Mouse (Mus musculus): ENCODE data around the gene Uba3.

Uba3 gene

DNA sequence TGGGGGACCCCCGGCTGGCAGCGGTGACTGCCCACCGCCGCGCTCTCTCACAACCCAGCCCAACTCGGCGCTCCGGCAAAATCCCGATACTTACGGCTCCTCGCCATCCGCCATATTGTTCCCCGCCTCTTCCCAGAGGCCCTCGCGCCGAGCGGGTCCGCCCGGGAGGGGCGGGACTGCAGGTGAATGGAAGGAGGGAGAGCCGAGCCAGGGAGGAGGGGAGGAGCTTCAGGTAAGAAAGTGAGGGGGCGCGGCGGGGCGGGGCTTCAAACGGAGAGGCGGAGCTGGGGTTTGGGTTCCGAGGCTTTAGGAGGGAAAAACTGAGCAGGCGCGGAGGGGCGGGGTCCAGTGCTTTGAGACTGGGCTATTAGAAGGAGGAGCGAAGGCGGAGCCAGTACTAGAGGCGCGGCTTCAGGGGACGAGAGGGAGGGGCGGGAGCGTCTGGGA is at the start of gene Uba3:
TSS of gene Uba3 (minus strand) at position 209 of the 447 bp plus-strand sequence.
- peak; percentile 100 for DNase-seq

DNA sequence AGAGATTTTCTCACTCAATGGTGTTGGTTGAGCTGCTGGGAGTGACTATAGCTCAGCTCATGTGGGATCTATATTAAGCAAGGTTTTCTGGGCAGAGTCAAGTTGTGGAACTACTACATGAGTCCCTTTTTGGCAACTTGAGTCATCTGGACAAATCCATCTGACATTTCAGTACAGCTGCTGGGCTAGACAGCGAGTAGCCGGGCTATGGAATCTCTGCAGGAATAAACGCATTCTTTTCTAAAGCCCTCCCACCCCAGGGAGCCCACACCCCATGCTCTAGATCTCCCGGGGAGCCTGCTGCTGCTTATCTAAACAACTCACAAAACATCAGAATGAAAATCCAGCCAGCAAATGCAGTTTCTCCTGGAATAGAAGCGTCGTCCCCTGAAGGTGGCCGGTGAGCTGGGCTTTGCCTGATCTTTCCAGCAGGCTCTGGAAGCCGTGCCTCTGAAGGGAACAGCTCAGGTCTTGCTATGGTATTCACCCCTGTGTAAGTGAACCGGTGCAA is 47.3 kb upstream of the Uba3 start, which contains the start of gene Lmod3:
TSS of gene Lmod3 (minus strand) at position 49 of the 511 bp plus-strand sequence.
- no peak for DNase-seq

DNA sequence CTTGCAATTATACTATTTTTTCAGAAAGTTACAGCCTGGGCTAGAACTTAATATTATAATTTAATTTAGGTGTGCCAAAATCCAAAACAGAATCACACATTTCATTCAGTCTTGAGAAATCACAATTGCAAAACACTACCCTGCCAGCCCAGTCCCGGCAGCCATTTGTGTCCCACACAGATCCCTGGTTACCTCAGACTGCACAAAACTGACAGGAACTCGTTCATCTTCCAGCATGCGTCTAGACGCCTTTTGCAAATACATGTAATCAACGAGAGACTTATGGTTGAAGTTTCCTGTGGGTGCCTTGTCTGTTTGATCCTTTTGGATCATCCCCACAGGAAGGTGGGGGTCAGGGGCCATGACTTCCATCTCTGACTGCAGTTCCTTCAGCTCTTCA is 46.6 kb upstream of the Uba3 start:
- no peak for DNase-seq

DNA sequence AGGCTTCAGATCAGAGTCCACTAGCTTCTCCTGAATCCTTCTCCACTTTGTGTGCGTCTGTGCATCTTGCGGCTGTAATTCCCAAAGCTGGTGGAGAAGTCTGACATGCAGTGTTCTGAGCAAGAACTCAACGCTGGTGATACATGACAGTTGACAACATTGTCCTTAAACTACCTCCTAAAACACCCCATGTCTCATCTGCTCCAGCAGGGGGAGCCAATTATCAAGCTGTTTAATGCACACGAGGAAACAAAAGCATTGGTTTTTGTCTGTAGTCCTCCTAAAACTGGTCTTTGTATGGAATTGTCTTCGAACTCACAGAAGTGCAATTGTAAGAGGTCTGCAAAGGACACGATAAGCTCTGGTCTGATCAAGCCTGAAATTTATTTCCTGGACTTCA is 45.5 kb upstream of the Uba3 start:
- DNase-seq, result peak in 1 of 2 experiments; percentile 51

DNA sequence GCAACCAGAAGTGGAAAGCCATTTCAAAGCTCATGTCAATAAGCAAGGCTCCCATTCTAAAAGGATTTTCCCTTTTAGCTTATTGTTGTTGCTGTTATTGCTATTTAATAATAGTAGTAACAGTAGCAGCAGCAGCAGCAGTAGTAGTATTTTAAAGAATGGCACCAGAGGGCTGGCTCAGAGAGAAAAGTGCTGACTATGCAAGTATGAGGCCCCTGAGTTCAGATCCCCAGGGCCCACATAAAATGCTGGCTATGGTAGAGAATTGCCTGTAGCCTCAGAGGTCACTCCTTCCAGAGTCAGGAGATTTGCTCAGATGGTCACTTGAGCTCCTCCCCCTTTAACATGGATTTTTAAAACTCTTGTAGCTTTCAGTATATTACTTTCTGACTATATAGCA is 39.8 kb upstream of the Uba3 start:
- DNase-seq, result no peak

DNA sequence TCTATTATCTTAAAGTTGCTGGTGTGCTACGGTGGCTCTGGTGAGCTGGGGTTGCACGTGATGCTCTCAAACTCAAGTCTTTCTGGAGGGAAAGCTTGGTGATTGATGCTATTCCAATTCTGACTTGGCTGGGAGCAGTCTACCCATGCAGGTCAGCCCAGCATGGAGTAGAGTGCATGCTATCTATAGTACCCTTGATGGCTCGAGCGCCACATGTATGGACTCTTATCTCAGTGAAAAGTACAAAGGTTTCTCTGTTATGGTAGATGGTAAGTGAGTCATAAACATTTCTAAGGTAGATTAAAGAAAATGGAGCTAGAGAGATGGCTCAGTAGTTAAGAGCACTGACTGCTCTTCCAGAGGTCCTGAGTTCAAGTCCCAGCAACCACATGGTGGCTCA is 37.1 kb upstream of the Uba3 start:
- no peak for DNase-seq

DNA sequence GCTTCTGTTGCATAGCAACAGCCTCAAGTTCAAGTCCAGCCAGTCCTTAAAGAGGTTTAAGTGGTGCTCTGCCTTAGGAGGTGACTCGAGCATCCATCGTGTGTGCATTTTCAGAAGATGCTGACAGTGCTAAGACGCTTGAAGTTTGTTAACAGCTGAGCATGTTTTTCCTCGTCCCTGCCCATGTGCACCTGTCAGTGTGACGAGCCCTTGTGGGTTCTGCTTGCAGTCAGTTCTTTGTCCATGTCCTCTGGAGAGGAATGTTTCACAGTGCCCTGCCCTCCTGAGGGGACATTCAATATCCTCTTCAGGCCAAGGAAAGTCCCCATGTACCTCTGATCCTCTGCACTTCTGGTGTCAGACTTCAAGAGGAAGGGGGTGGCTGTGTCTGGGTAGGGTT is 34.6 kb upstream of the Uba3 start:
- DNase-seq, result no peak

DNA sequence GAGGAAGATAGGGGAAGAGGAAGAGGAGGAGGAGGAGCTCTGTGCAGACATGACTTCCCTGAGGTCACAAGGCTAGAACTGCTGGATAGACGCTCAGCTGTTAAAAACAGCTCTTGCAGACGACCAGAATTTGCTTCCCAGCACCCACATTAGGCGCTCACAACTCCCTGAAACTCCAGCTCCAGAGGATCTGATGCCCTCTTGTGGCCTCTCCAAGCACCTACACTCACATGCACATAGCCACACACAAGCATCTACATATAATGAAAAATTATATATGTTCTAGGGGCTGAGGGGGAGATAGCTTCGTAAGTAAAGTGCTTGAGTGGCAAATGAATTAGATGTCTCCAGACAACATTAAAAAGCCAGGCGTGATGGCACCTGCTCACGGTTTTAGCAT is 33.9 kb upstream of the Uba3 start:
- no peak for DNase-seq

DNA sequence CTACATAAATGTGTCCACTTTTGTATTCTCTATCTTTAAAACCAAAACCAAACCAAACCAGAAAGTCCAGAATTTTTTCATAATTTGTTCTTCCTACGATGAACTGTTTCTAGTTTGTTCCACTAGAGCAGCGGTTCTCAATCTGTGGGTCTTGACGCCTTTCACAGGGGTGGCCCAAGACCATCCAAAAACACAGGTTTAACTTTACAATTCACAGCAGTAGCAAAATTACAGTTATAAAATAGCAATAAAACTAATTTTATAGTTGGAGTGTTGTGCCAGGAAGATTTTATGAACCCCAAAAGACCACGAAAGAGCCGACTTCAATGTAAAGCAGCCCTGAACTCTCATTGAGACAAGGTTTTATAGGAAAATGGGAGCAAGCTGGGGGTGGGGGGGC is 30.6 kb upstream of the Uba3 start:
- no peak for DNase-seq

DNA sequence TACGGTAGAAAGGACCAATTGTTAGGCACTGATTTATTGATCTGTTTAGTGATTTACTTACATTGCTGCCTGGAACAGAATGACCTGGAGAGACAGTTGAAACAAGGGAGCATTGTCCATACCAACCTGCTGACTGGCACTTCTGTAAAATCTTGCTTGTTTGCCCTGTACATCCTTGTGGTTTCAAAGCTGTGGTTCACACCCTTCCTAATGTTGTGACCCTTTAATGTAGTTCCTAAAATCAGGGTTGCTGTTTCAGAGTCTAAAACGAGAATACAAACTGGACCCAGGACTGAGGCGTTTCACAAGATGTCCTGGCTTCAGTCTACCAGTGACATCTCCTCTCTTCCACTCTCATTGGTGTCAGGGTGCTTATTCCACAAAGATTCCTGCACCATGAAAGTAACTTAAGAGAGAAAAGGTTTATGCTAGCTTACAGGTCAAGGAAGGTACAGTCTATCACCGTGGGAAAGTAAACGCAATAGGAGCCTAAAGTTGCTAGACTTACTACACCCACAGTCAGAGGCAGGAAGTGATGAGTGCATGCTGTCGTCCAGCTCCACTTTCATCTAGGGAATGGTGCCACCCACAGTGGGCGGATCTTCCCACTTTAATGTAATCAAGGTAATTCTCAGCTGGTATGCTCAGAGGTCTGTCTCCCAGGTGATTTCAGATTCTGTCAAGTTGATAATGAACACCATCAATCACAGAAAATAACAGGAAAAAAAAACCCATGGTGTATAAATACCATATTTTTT is 29.6 kb upstream of the Uba3 start:
- no peak for DNase-seq

DNA sequence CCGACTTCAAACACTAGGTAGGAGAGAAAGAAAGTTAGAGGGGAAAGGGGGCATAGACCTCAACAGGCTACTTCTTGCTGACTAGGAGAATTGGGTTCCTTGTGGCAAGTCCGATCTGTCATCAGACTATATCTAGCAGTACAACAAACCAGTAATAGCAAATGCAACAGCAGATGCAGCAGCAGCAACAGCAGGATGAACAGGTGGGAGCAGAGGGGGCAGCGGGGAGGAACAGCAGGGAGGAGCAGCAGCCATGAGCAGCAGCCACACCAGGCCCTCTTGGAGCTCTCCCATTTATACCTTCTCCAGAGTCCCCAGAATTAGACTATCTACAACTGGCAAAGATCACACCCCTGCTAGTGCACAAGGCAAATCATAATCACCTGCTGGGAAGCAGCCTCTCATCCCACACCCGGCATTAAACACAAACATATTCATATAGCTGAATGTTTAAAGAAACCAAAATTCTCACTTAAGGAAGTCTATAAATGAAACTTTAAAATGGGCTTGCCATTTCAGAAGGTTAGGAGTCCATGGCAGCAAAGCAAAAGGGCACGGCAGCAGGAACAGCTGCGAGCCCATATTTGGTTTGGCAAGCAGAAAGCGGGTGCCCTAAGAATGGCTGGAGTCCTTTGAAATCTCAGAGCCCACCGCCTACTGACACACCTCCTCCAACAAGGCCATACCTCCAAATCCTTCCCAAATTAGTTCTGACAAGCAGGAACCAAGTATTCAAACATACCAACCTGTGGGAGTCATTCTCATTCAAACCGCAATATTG is 21.8 kb upstream of the Uba3 start:
- DNase-seq, result no peak

DNA sequence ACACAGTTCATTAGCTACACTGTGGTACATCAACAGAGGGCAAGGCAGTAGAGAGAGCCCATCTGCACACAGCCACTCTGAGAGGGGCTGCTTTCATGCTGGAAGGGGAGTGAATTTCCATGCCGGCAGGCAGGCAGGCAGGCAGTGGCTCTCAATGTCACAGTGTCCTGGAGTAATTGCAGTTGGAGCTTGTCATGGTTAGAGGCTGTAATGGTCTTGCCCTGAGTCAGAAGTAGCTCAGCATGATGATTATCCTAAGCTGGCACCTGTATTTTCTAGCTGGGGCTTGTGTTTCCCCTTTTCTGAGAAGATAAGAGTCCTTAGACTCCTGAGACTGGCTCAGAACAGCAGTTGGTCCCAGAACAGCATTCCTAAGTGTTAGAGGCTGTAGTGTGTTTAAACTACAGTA is 20.6 kb upstream of the Uba3 start:
- no peak for DNase-seq

DNA sequence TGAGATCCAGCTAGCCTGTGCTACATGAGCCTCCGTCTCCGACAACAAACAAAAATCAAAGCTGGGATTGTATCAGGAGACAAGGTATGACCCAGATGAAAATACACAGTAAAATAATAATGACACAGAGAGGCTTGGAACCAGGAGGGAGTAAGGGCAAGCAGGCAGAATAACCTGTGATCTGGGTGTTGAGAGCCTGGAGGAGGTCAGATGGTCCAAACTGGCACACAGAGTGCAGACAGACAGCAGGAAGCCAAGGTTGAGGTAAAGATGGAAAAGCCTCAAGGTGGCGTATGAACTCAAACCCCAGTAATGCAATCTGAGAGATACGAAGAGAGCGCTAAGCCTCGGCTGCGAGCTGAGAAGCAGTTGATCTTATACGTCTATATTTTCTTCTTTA is 19.1 kb upstream of the Uba3 start:
- no peak for DNase-seq

DNA sequence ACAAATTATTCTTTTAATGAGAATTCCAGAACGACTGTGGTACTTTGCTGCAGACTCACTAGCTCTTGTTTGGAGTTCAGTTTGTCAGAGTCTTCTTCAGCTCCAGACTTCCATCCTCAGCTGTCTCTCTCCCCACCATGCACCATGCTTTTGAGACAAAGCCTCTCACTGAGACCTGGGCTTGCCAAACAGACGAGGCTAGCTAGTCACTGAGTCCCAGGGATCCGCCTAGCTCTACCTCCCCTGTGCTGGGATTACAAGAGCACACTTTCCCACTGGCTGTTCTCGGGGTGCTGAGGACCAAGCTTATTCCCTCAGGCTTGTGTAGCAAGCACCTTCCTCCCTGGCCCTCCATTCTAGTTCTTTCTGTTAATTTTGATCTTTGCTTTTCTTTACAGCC is 18.1 kb upstream of the Uba3 start:
- DNase-seq, result no peak

DNA sequence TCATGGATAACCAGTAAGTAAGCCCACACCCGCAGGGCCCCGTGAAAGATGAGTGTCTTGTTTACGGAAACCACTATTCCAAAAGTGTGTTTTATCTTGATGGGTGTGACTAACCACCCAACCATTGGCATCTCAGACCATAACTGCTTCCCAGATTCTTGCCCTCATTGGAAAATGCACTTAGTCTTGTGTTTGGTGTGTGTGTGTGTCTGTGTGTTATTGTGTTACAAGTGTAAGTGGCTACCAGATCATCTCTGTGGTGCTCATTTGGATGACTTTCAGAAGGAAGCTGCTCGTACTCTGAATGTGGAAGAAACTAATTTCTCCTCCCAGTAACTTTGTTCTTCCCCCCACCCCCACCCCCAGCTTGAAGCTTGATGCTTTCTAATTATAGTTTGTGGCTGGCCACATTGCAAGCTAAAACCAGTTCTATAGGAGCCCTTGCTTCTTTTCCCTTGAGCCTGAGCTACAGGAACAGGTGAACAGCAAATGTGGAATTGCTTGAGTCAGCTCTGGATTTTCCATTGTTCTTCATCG is 17.6 kb upstream of the Uba3 start:
- DNase-seq, result no peak

DNA sequence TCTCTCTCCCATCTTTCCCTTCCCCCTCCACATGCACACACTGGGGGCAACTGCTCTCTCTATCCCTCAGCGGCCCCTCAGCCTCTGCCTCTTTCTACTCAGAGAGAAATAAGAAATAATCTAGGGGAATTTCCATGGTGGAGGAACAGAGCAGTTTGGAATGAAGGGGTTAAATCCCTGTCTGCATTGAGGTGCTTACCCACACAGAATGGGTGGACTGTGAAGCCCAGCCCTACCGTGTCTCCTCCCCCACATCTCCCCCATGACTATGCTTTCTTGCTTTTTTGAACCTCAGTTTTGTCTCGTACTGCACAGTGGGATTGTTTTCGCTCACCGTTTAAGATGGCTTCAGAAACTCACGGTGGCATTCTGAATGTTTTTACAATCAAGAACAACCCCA is 16.9 kb upstream of the Uba3 start:
- DNase-seq, result no peak

DNA sequence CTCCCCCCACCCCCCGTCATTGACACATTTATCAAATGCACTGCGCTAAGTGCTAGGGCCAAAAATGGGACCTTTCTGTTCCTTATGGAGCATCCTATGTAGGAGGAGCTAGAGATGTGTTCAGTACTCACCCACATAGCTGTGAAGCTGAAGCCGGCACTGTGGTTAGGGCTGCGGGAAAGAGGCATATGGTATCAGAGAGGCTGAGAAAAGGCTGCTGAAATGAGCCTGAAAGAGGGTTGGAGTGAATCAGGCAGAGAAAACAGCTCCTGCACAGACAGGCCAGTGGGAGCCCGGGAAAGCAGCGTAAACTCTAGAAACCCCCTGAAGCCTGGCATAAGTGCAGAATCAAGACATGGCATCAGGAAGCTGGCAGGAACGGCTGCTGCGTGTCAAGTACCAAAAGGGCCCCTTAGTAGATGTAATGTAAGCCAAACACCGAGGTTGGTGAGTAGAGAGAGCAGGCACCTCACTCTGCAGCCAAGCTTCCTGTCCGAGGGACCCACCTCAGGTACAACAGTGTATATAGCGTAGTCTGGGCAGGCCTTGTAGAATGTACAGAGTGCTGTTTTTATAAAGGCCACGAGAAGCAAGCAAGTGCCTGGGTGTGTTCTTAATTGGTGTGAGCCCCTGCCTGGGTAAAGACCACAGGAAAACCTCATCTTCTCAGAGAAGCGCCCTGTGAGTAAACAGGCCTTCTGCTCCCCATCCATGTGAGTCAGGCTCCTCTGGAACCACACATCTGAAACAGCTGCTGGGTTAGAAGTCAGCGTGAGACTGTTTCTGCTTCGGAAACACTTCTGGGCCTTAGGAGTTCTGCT is 16.0 kb upstream of the Uba3 start:
- no peak for DNase-seq

DNA sequence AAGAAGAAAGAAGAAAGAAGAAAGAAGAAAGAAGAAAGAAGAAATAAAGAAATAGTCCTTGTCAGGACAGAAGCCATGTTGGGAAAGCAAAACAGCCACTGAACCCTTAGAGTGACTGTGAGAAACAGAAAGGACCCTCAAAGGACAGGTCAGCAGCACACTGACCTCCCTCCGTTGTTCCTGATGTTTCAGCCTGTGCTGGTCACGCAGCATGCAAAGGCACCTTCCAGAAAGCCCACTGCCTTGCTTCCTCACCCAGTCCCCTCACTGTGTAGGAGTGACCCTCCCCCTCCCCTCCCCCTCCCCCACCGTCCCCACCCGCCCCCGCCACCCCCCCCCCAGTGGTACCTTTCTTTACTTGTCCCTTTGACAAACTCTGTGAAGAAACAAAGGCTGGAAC is 15.2 kb upstream of the Uba3 start:
- no peak for DNase-seq

DNA sequence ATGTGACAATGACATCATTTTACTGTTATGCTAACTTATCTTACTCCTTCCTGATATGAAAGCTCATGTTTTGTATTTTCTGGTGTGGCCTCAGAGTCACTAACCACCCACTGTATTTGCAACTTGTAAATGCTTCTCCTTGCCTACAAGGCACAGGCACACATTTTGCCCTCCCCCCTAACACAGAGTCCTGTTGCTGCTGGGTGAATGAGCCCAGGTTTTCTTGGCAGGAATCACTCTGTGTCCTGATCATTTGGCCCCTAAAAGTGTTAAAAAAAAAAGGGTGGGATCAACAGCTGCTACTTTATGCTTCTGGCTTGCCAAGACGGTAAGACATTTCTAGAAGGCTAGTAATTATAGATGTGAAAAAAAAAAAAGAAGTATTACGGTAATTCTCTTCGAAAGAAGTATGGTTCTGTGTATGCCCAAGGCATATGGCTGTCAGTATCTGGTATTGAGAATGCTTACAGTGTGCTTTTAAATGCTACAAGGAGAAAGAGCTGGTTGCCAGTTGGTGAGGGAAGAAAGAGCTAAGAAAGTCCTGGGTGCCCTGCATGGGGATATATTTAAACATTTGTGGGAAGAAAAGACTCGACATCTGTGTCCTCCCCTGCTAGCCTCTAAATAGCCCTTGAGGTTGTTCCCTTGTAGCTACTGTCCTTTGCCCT is 10.8 kb upstream of the Uba3 start:
- DNase-seq, result no peak

DNA sequence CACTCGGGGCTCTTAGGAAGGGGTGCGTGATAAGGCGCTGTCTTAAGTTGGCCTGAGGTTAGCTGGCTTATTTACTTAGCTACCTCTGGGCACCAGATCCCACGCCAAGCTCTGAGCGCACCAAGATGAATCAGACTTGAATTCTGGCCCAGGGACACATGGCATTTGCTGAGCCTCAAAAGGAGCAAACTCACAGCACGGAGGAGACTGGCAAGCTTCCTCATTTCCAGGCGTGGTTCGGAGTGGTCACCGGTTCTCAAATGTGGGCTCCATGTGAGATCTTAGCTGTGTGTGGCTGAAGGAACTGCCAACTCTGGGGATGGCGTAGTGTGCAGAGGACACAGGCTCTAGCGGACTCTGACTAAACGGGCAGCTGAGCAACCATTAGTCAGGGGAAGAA is 6.5 kb upstream of the Uba3 start:
- DNase-seq, result peak in 1 of 2 experiments; percentile 36

DNA sequence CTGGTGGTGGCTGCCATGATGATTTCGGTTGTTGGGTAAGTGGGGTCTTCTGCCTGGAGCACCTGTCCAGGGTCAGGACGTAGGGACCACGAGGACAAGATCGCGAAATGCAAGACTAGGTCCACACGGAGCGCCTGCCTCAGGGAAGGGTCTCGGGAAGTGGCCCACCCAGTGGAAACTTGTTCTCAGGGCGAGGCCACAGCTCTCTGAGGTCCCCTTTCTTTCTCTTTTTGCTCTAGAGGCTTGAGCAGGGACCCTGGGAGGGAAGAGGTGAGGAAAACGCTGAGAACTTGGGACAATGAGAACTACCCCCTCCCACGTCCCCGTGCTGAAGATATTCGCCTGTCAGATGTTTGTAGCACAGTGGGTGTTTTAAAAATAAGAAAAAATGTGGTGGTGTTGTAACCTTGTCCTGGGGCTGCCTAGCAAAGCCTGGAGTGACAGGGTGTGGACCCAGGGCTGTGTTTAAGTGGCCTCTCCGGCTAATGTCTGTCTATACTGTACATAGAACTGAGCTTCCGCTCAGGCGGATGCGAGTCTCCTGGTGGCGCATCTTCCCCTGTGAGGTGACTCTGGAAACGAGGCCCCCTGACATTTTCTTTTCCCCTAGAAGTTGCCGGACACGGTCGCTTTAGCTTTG is 5.6 kb upstream of the Uba3 start:
- peak in 1 of 2 experiments; percentile 45 for DNase-seq

Data from spleen, adult 18-20 months (tissue).